Mouse (Mus musculus) embryonic facial prominence, embryonic 14.5 days (tissue): ENCODE results near the gene Samd4b. TPM values are rescaled to one million over a fixed set of nuclear protein-coding genes. Genes with fewer than 3 reads are reported as not detected.

ENCODE experiments used
- ATAC-seq: fragments of 200-750 bp; cut with Nextera tagmentation; 2 replicates; pipeline ENCODE4 v1.8.0; 2017; ENCODE audit warnings: low read depth, moderate number of reproducible peaks, moderate TSS enrichment
- DNase-seq: peaks from one replicate; pipeline ENCODE4 v3.0.0-alpha.2; 2015; ENCODE audit warnings: low spot score
- H3K27ac ChIP-seq: fragments of 300-500 bp; sonication (generic); replicated peaks from 2 replicates; pipeline ENCODE4 v1.5.1; 2014; ENCODE audit warnings: low read depth, mild to moderate bottlenecking, low read length, moderate library complexity
- H3K27me3 ChIP-seq: fragments of 300-500 bp; sonication (generic); replicated peaks from 2 replicates; pipeline ENCODE4 v1.6.1; 2014; ENCODE audit warnings: low read length; ENCODE audit not compliant: control insufficient read depth, insufficient read depth
- H3K36me3 ChIP-seq: fragments of 300-500 bp; sonication (generic); 2 replicates; pipeline ENCODE4 v1.6.1; 2014; ENCODE audit warnings: low read length, mixed read lengths; ENCODE audit not compliant: control insufficient read depth, insufficient read depth
- H3K4me1 ChIP-seq: fragments of 300-500 bp; sonication (generic); 2 replicates; pipeline ENCODE4 v1.6.1; 2014; ENCODE audit warnings: antibody characterized with exemption, low read length; ENCODE audit not compliant: control insufficient read depth, insufficient read depth
- H3K4me2 ChIP-seq: fragments of 300-500 bp; sonication (generic); 2 replicates; pipeline ENCODE4 v1.6.1; 2014; ENCODE audit warnings: low read depth, mild to moderate bottlenecking, low read length, moderate library complexity, mixed read lengths
- H3K4me3 ChIP-seq: fragments of 300-500 bp; sonication (generic); 2 replicates; pipeline ENCODE4 v1.5.1; 2014; ENCODE audit warnings: low read depth, mild to moderate bottlenecking, low read length
- H3K9ac ChIP-seq: fragments of 300-500 bp; sonication (generic); 2 replicates; pipeline ENCODE4 v1.6.1; 2014; ENCODE audit warnings: low read depth, mild to moderate bottlenecking, low read length, moderate library complexity, mixed read lengths
- H3K9me3 ChIP-seq: fragments of 300-500 bp; sonication (generic); 2 replicates; pipeline ENCODE4 v1.6.1; 2016; ENCODE audit warnings: low read length; ENCODE audit not compliant: control insufficient read depth
- WGBS: fragments of 180-500 bp; shearing (Covaris S2); extraction: QIAGEN DNeasy Blood & Tissue Kit; methylation state at CpG from one replicate; pipeline ENCODE4 v1.1.7; 2014; 5-methylcytosine and 5-hydroxymethylcytosine counted together
- polyA plus RNA-seq: library from polyadenylated mRNA; unstranded; fragments of >200 nt; fragmentation: Nextera tagmentation; extraction: Ambion mirVana; gene quantifications from 2 replicates; pipeline ENCODE4 v1.2.1, GENCODE M21; 2014

The Samd4b gene
- polyA plus RNA-seq, 1 experiment from 2014 or later: 33.8 TPM

GRCm38 (mm10) chr7:28447865-28448820 lies 149.8 kb downstream of the Samd4b start:
- no peak overlapping the region for H3K27ac ChIP-seq
- H3K27me3 ChIP-seq: 0 out of 2 replicates have a peak, but pooled peaks cover 3% of the 10 kb centered on the region
- no peaks in the 10 kb centered on the region for H3K36me3 ChIP-seq
- H3K4me3 ChIP-seq: no peak overlapping the region
- 62% methylated on average over 13 of the region's 13 CpGs for WGBS
- H3K4me2 ChIP-seq: no peak overlapping the region
- peaks cover 6% of the 10 kb centered on the region for H3K4me1 ChIP-seq
- DNase-seq: no peak
- no peaks in the 10 kb centered on the region for H3K9me3 ChIP-seq
- ATAC-seq: no peak
- H3K9ac ChIP-seq: no peak overlapping the region

- H3K36me3 ChIP-seq: no peaks in the 10 kb centered on the region
- H3K9ac ChIP-seq: no peak overlapping the region
- no peaks in the 10 kb centered on the region for H3K9me3 ChIP-seq
- WGBS: 20% methylated on average over 12 of the region's 12 CpGs
- 0 out of 2 replicates have a peak, but pooled peaks cover 3% of the 10 kb centered on the region for H3K27me3 ChIP-seq
- H3K4me1 ChIP-seq: no peaks in the 10 kb centered on the region
- no peak overlapping the region for H3K4me2 ChIP-seq
- ATAC-seq (no peak), DNase-seq (no peak)
- no peak overlapping the region for H3K4me3 ChIP-seq
- no peak overlapping the region for H3K27ac ChIP-seq
Observed at GRCm38 (mm10) chr7:28447101-28447830, 150.7 kb downstream of the Samd4b start.

- Histone ChIP-seq H3K4me2 (no peak overlapping the region), H3K4me1 (no peaks in the 10 kb centered on the region), H3K27me3 (0 out of 2 replicates have a peak, but pooled peaks cover 3% of the 10 kb centered on the region), H3K9ac (no peak overlapping the region), H3K4me3 (no peak overlapping the region), H3K36me3 (no peaks in the 10 kb centered on the region), H3K27ac (no peak overlapping the region), H3K9me3 (no peaks in the 10 kb centered on the region)
- ATAC-seq: no peak
- WGBS: 8% methylated on average over 12 of the region's 12 CpGs
- peak; percentile 45 for DNase-seq
Observed at GRCm38 (mm10) chr7:28446446-28446845, 151.5 kb downstream of the Samd4b start.

- ATAC-seq (no peak), DNase-seq (no peak)
- WGBS: 87% methylated on average over 13 of the region's 13 CpGs
- no peak overlapping the region for H3K27ac ChIP-seq
- H3K27me3 ChIP-seq: 0 out of 2 replicates have a peak, but pooled peaks cover 3% of the 10 kb centered on the region
- H3K36me3 ChIP-seq: no peaks in the 10 kb centered on the region
- no peak overlapping the region for H3K9ac ChIP-seq
- H3K4me3 ChIP-seq: no peak overlapping the region
- no peaks in the 10 kb centered on the region for H3K9me3 ChIP-seq
- H3K4me1 ChIP-seq: no peaks in the 10 kb centered on the region
- no peak overlapping the region for H3K4me2 ChIP-seq
Observed at GRCm38 (mm10) chr7:28444344-28444974, 153.5 kb downstream of the Samd4b start.

- no peak overlapping the region for H3K4me3 ChIP-seq
- ATAC-seq (no peak), DNase-seq (peak; percentile 43)
- no peaks in the 10 kb centered on the region for H3K36me3 ChIP-seq
- no peak overlapping the region for H3K4me2 ChIP-seq
- H3K9ac ChIP-seq: no peak overlapping the region
- H3K9me3 ChIP-seq: no peaks in the 10 kb centered on the region
- 39% methylated on average over 4 of the region's 4 CpGs for WGBS
- H3K4me1 ChIP-seq: no peaks in the 10 kb centered on the region
- 0 out of 2 replicates have a peak, but pooled peaks cover 3% of the 10 kb centered on the region for H3K27me3 ChIP-seq
- H3K27ac ChIP-seq: no peak overlapping the region
Observed at GRCm38 (mm10) chr7:28442688-28443087, 155.3 kb downstream of the Samd4b start.

GRCm38 (mm10) chr7:28441776-28442485 lies 156.0 kb downstream of the Samd4b start:
- no peak overlapping the region for H3K27ac ChIP-seq
- H3K4me3 ChIP-seq: no peak overlapping the region
- no peak overlapping the region for H3K4me2 ChIP-seq
- no peaks in the 10 kb centered on the region for H3K9me3 ChIP-seq
- DNase-seq: no peak
- H3K27me3 ChIP-seq: 0 out of 2 replicates have a peak, but pooled peaks cover 3% of the 10 kb centered on the region
- no peaks in the 10 kb centered on the region for H3K36me3 ChIP-seq
- WGBS: 85% methylated on average over 13 of the region's 14 CpGs
- no peak for ATAC-seq
- H3K4me1 ChIP-seq: no peaks in the 10 kb centered on the region
- no peak overlapping the region for H3K9ac ChIP-seq

GRCm38 (mm10) chr7:28440739-28441138 lies 157.2 kb downstream of the Samd4b start:
- Histone ChIP-seq H3K9me3 (no peaks in the 10 kb centered on the region), H3K27me3 (0 out of 2 replicates have a peak, but pooled peaks cover under 1% of the 10 kb centered on the region), H3K27ac (no peak overlapping the region; the same call in 1 of the 2 replicates), H3K4me1 (no peaks in the 10 kb centered on the region), H3K9ac (no peak overlapping the region), H3K4me3 (no peak overlapping the region), H3K4me2 (no peak overlapping the region), H3K36me3 (no peaks in the 10 kb centered on the region)
- 50% methylated on average over 2 of the region's 2 CpGs for WGBS
- ATAC-seq (no peak), DNase-seq (peak; percentile 27)

GRCm38 (mm10) chr7:28438771-28439170 lies 159.2 kb downstream of the Samd4b start:
- H3K36me3 ChIP-seq: no peaks in the 10 kb centered on the region
- H3K4me1 ChIP-seq: peaks cover 7% of the 10 kb centered on the region
- no peaks in the 10 kb centered on the region for H3K27me3 ChIP-seq
- no peak overlapping the region for H3K4me3 ChIP-seq
- no peak overlapping the region for H3K27ac ChIP-seq
- DNase-seq (no peak), ATAC-seq (no peak)
- WGBS: 79% methylated on average over 2 of the region's 2 CpGs
- H3K9me3 ChIP-seq: no peaks in the 10 kb centered on the region
- no peak overlapping the region for H3K9ac ChIP-seq
- H3K4me2 ChIP-seq: no peak overlapping the region
